ENCODE assay signal across 11 mouse cellular contexts in the genomic region with DNA sequence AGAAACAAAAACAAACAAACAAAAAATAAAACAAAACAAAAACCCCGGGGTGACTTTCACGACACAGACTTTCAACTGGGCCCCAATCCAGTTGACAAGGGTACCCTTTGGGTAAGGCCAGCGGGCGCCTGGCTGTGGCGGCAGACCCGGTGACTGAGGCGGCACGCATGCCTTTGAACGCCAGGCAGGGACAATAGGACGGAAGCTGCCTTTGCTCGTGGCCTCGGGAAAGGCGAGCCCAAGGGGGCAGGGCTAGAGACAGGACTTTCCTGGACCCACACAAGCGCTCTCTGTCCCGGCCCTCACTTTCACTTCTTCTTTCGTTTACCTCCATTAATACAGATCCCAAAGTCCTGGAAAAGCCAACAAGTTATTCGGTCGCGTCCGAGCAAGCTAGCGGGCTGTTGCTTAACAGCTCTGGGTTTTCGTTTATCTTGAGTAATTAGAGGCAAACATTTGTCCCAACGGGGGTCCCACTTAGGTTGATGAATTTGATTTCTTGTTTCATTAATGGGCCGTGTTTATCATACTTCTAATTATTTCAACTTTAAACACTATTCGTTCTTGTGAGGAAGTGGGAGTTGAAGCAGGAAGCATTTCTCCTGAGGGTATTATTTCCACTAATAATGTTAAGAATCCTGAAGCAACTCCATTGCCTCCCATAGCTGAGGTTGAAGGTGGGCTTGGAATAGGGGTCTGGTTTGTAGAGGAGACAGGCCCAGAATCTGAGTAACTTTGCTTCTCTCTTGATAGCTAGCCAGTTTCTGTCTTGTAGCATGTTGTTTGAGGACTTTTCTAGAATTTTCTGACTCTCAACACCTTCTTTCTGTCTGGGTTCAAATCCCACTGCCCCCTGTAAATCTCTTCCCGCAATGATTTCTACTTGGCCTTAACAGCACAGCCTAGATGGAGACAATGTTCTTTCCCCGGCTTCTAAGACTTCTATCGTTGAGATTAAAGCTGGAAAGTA. TPM values are rescaled to one million over a fixed set of nuclear protein-coding genes. Genes with fewer than 3 reads are reported as not detected.
DNase-seq lines count a peak whose midpoint lies in the region; ATAC-seq lines count a peak whose summit lies in the region.
"Had no signal": no experiment of that assay in that cellular context is flagged by ENCODE, and none has a peak within 500 bp of the region (broad histone marks: within the 10 kb centered on the region; RNA-seq: fewer than 3 reads in every experiment).

No protein-coding gene starts in this region.

- H3K9ac ChIP-seq in embryonic facial prominence, embryonic 14.5 days (ENCODE audit: low read depth, low read length): no peak overlapping the region
- 0 out of 2 replicates have a peak overlapping the region, but pooled peaks have one; percentile 14 for H3K9ac ChIP-seq in neural tube, embryonic 15.5 days (replicated peaks)
- no peak overlapping the region for H3K9ac ChIP-seq in forebrain, embryonic 15.5 days (replicated peaks)

- no peak for ATAC-seq in embryonic facial prominence, embryonic 14.5 days (ENCODE audit: low read depth)
- no peak for ATAC-seq in neural tube, embryonic 15.5 days (ENCODE audit: low FRiP score)
- ATAC-seq in forebrain, embryonic 15.5 days (replicated peaks): no peak

- no peaks in the 10 kb centered on the region for H3K9me3 ChIP-seq in embryonic facial prominence, embryonic 14.5 days (ENCODE audit: control insufficient read depth, low read length)
- no peaks in the 10 kb centered on the region for H3K9me3 ChIP-seq in neural tube, embryonic 15.5 days (replicated peaks)
- no peaks in the 10 kb centered on the region for H3K9me3 ChIP-seq in forebrain, embryonic 15.5 days

- no peaks in the 10 kb centered on the region for H3K36me3 ChIP-seq in embryonic facial prominence, embryonic 14.5 days (ENCODE audit: control insufficient read depth, insufficient read depth, low read length)
- no peaks in the 10 kb centered on the region for H3K36me3 ChIP-seq in neural tube, embryonic 15.5 days
- H3K36me3 ChIP-seq in forebrain, embryonic 15.5 days: no peaks in the 10 kb centered on the region

- 0 out of 2 replicates have a peak overlapping the region, but pooled peaks have one; percentile 8 for H3K4me3 ChIP-seq in embryonic facial prominence, embryonic 14.5 days (ENCODE audit: low read depth, low read length)
- H3K4me3 ChIP-seq in neural tube, embryonic 15.5 days (replicated peaks): peak overlapping the region; percentile 49
- H3K4me3 ChIP-seq in forebrain, embryonic 15.5 days: no peak overlapping the region

- 2% methylated on average over 28 of the region's 28 CpGs for WGBS in embryonic facial prominence, embryonic 14.5 days
- WGBS in neural tube, embryonic 15.5 days: 3% methylated on average over 28 of the region's 28 CpGs
- WGBS in forebrain, embryonic 15.5 days: 2% methylated on average over 28 of the region's 28 CpGs

- H3K4me2 ChIP-seq in embryonic facial prominence, embryonic 14.5 days (ENCODE audit: low read depth, low read length): no peak overlapping the region
- peak overlapping the region; percentile 70 for H3K4me2 ChIP-seq in neural tube, embryonic 15.5 days
- H3K4me2 ChIP-seq in forebrain, embryonic 15.5 days (replicated peaks): no peak overlapping the region
- H3K4me2 ChIP-seq: heart, embryonic 11.5 days had no signal

- DNase-seq in lung, postnatal 10 days: peak; percentile 20
- DNase-seq in lung, postnatal 14 days: no peak
- peak; percentile 16 for DNase-seq in embryonic facial prominence, embryonic 14.5 days (ENCODE audit: low spot score)
- peak; percentile 82 for DNase-seq in kidney, postnatal 14 days
- DNase-seq in thymus, postnatal 25 days: no peak
- DNase-seq in adrenal gland, postnatal 25 days: no peak

- H3K27me3 ChIP-seq in embryonic facial prominence, embryonic 14.5 days (replicated peaks; ENCODE audit: control insufficient read depth, insufficient read depth, low read length): peaks cover 97% of the 10 kb centered on the region
- H3K27me3 ChIP-seq in neural tube, embryonic 15.5 days (replicated peaks): peaks cover 59% of the 10 kb centered on the region
- H3K27me3 ChIP-seq in forebrain, embryonic 15.5 days: peaks cover 93% of the 10 kb centered on the region

- no peak overlapping the region for H3K27ac ChIP-seq in embryonic facial prominence, embryonic 14.5 days (replicated peaks; ENCODE audit: low read depth, low read length)
- H3K27ac ChIP-seq in neural tube, embryonic 15.5 days (replicated peaks): peak overlapping the region; percentile 67
- H3K27ac ChIP-seq in forebrain, embryonic 15.5 days (replicated peaks): no peak overlapping the region

- H3K4me1 ChIP-seq in embryonic facial prominence, embryonic 14.5 days (ENCODE audit: control insufficient read depth, insufficient read depth, low read length): no peaks in the 10 kb centered on the region
- peaks cover 33% of the 10 kb centered on the region for H3K4me1 ChIP-seq in neural tube, embryonic 15.5 days
- H3K4me1 ChIP-seq in forebrain, embryonic 15.5 days: peaks cover 7% of the 10 kb centered on the region

RNA-seq across cellular contexts. Expression of a gene that starts 2.6 kb away (rescaled TPM):
- polyA plus RNA-seq in embryonic facial prominence, embryonic 14.5 days (2014; fragmentation: Nextera tagmentation; extraction: Ambion mirVana): not detected in 2 replicates
- polyA plus RNA-seq in neural tube, embryonic 15.5 days (2015; fragmentation: Nextera tagmentation; extraction: Ambion mirVana): 51.3 and 71.0 TPM in 2 replicates
- 0.36 and 0.48 TPM in 2 replicates for total RNA-seq in adrenal gland, postnatal 25 days (2021)
- polyA plus RNA-seq in forebrain, embryonic 15.5 days (2015; fragmentation: Nextera tagmentation; extraction: Ambion mirVana): not detected in 2 replicates
- total RNA-seq: layer of hippocampus, postnatal 14 days had no signal
- polyA plus RNA-seq: cortical plate, adult 2 months had no signal

RNA-seq across cellular contexts. Expression of a gene that starts 3.3 kb away (rescaled TPM):
- polyA plus RNA-seq in embryonic facial prominence, embryonic 14.5 days (2014; fragmentation: Nextera tagmentation; extraction: Ambion mirVana): 0.96 and 2.8 TPM in 2 replicates
- 14.6 and 20.7 TPM in 2 replicates for polyA plus RNA-seq in neural tube, embryonic 15.5 days (2015; fragmentation: Nextera tagmentation; extraction: Ambion mirVana)
- 7.6 and 9.0 TPM in 2 replicates for total RNA-seq in adrenal gland, postnatal 25 days (2021)
- polyA plus RNA-seq in forebrain, embryonic 15.5 days (2015; fragmentation: Nextera tagmentation; extraction: Ambion mirVana): not detected in 2 replicates
- total RNA-seq: layer of hippocampus, postnatal 14 days had no signal
- polyA plus RNA-seq: cortical plate, adult 2 months had no signal

RNA-seq across cellular contexts. Expression of a gene that starts 9.7 kb away (rescaled TPM):
- polyA plus RNA-seq in embryonic facial prominence, embryonic 14.5 days (2014; fragmentation: Nextera tagmentation; extraction: Ambion mirVana): not detected in 2 replicates
- polyA plus RNA-seq in neural tube, embryonic 15.5 days (2015; fragmentation: Nextera tagmentation; extraction: Ambion mirVana): 2.1 and 5.6 TPM in 2 replicates
- total RNA-seq in adrenal gland, postnatal 25 days (2021): not detected in 2 replicates
- not detected in 2 replicates for polyA plus RNA-seq in forebrain, embryonic 15.5 days (2015; fragmentation: Nextera tagmentation; extraction: Ambion mirVana)
- total RNA-seq: layer of hippocampus, postnatal 14 days had no signal
- polyA plus RNA-seq: cortical plate, adult 2 months; heart, embryonic 11.5 days had no signal

RNA-seq across cellular contexts. Expression of a gene that starts 12.3 kb away (rescaled TPM):
- polyA plus RNA-seq in embryonic facial prominence, embryonic 14.5 days (2014; fragmentation: Nextera tagmentation; extraction: Ambion mirVana): not detected in 2 replicates
- polyA plus RNA-seq in neural tube, embryonic 15.5 days (2015; fragmentation: Nextera tagmentation; extraction: Ambion mirVana): 19.7 and 30.9 TPM in 2 replicates
- total RNA-seq in adrenal gland, postnatal 25 days (2021): 0.85 and 1.5 TPM in 2 replicates
- not detected in 2 replicates for polyA plus RNA-seq in forebrain, embryonic 15.5 days (2015; fragmentation: Nextera tagmentation; extraction: Ambion mirVana)
- total RNA-seq: layer of hippocampus, postnatal 14 days had no signal
- polyA plus RNA-seq: cortical plate, adult 2 months; heart, embryonic 11.5 days had no signal

RNA-seq across cellular contexts. Expression of a gene that starts 26.5 kb away (rescaled TPM):
- 0.14 TPM in 1 of 2 replicates, not detected in the other for polyA plus RNA-seq in embryonic facial prominence, embryonic 14.5 days (2014; fragmentation: Nextera tagmentation; extraction: Ambion mirVana)
- 56.5 and 108 TPM in 2 replicates for polyA plus RNA-seq in neural tube, embryonic 15.5 days (2015; fragmentation: Nextera tagmentation; extraction: Ambion mirVana)
- 21.5 and 26.7 TPM in 2 replicates for total RNA-seq in adrenal gland, postnatal 25 days (2021)
- not detected in 2 replicates for polyA plus RNA-seq in forebrain, embryonic 15.5 days (2015; fragmentation: Nextera tagmentation; extraction: Ambion mirVana)
- total RNA-seq: layer of hippocampus, postnatal 14 days had no signal
- polyA plus RNA-seq: cortical plate, adult 2 months had no signal

Comparison
In these comparisons a context has a peak if more than half of its experiments do, and no peak if none do; other contexts are left out.
1. DNase-seq: peak in lung, postnatal 10 days (single experiment), embryonic facial prominence, embryonic 14.5 days (single experiment) and kidney, postnatal 14 days (single experiment); none in lung, postnatal 14 days (single experiment), thymus, postnatal 25 days (single experiment) and adrenal gland, postnatal 25 days (single experiment).
2. RNA of a gene that starts 2.6 kb away (polyA plus RNA-seq): 51.3 to 71.0 TPM in neural tube, embryonic 15.5 days; not detected in forebrain, embryonic 15.5 days and not detected in embryonic facial prominence, embryonic 14.5 days; every median in the first group is over 10 times any median in the second.